In genomic region chr7:122932171-122932570, GRCm38 (mm10) we compare ENCODE assay signal across 24 mouse cellular contexts. TPM values are rescaled to one million over a fixed set of nuclear protein-coding genes. Genes with fewer than 3 reads are reported as not detected.
DNase-seq lines count a peak whose midpoint lies in the region; ATAC-seq lines count a peak whose summit lies in the region.
"Had no signal": no experiment of that assay in that cellular context is flagged by ENCODE, and none has a peak within 500 bp of the region (broad histone marks: within the 10 kb centered on the region; RNA-seq: fewer than 3 reads in every experiment).

No protein-coding gene starts in this region.

- no peaks in the 10 kb centered on the region for H3K9me3 ChIP-seq in heart, embryonic 13.5 days
- no peaks in the 10 kb centered on the region for H3K9me3 ChIP-seq in midbrain, embryonic 13.5 days
- H3K9me3 ChIP-seq: limb, embryonic 13.5 days; lung, embryonic 15.5 days; midbrain, embryonic 15.5 days; neural tube, embryonic 12.5 days had no signal

- no peak for ATAC-seq in heart, embryonic 13.5 days (ENCODE audit: extremely low read depth, insufficient number of reproducible peaks, low FRiP score, low TSS enrichment)
- ATAC-seq in CD4-positive, CD25-positive, alpha-beta regulatory T cell, adult 4 months: peak; percentile 74
- 0 out of 2 replicates have a peak, but pooled peaks have one; percentile 8 for ATAC-seq in common myeloid progenitor, adult 5-6 weeks (replicated peaks; ENCODE audit: low read depth, poor library complexity, severe bottlenecking)
- ATAC-seq in midbrain, embryonic 13.5 days: no peak
- ATAC-seq: forebrain, embryonic 13.5 days; hindbrain, embryonic 16.5 days; midbrain, embryonic 15.5 days had no signal

- no peaks in the 10 kb centered on the region for H3K27me3 ChIP-seq in heart, embryonic 13.5 days (replicated peaks)
- H3K27me3 ChIP-seq in midbrain, embryonic 13.5 days: no peaks in the 10 kb centered on the region
- H3K27me3 ChIP-seq: forebrain, embryonic 13.5 days; limb, embryonic 13.5 days; lung, embryonic 15.5 days; midbrain, embryonic 15.5 days; neural tube, embryonic 12.5 days had no signal

- peaks cover 13% of the 10 kb centered on the region for H3K4me1 ChIP-seq in heart, embryonic 13.5 days
- no peaks in the 10 kb centered on the region for H3K4me1 ChIP-seq in midbrain, embryonic 13.5 days (replicated peaks)
- H3K4me1 ChIP-seq: limb, embryonic 13.5 days; lung, embryonic 15.5 days; midbrain, embryonic 15.5 days; neural tube, embryonic 12.5 days had no signal

- 21% methylated on average over 1 of the region's 1 CpGs for WGBS in heart, embryonic 13.5 days
- WGBS in midbrain, embryonic 13.5 days: 54% methylated on average over 1 of the region's 1 CpGs

- peak overlapping the region; percentile 48 for H3K27ac ChIP-seq in heart, embryonic 13.5 days (replicated peaks)
- no peak overlapping the region for H3K27ac ChIP-seq in midbrain, embryonic 13.5 days
- H3K27ac ChIP-seq: forebrain, embryonic 13.5 days; limb, embryonic 13.5 days; lung, embryonic 15.5 days; midbrain, embryonic 15.5 days; neural tube, embryonic 12.5 days; stomach, postnatal 0 days had no signal

- no peak for DNase-seq in heart, adult 18-20 months
- DNase-seq in CD4-positive helper T cell, adult 2 months (ENCODE audit: low read depth, low spot score): peak; percentile 76
- DNase-seq in spleen, adult 12 weeks (ENCODE audit: low spot score): no peak
- DNase-seq: adrenal gland, adult 8-10 months; cerebellum, adult 8-10 months; cerebellum, postnatal 25 days; gastrocnemius, postnatal 10 days; kidney, adult 11 months; kidney, postnatal 25 days; right cerebral cortex, adult 18-20 months; thymus, adult 2 months; thymus, postnatal 36 days had no signal

- no peaks in the 10 kb centered on the region for H3K36me3 ChIP-seq in heart, embryonic 13.5 days
- H3K36me3 ChIP-seq in midbrain, embryonic 13.5 days: no peaks in the 10 kb centered on the region
- H3K36me3 ChIP-seq: limb, embryonic 13.5 days; lung, embryonic 15.5 days; midbrain, embryonic 15.5 days; neural tube, embryonic 12.5 days had no signal

- H3K4me2 ChIP-seq in heart, embryonic 13.5 days: no peak overlapping the region
- no peak overlapping the region for H3K4me2 ChIP-seq in midbrain, embryonic 13.5 days (replicated peaks)
- H3K4me2 ChIP-seq: forebrain, embryonic 13.5 days; limb, embryonic 13.5 days; liver, embryonic 11.5 days; lung, embryonic 15.5 days; midbrain, embryonic 15.5 days; neural tube, embryonic 12.5 days had no signal

- H3K9ac ChIP-seq in heart, embryonic 13.5 days: no peak overlapping the region
- no peak overlapping the region for H3K9ac ChIP-seq in midbrain, embryonic 13.5 days (replicated peaks)
- H3K9ac ChIP-seq: forebrain, embryonic 13.5 days; limb, embryonic 13.5 days; lung, embryonic 15.5 days; midbrain, embryonic 15.5 days; neural tube, embryonic 12.5 days had no signal

- H3K4me3 ChIP-seq in heart, embryonic 13.5 days: no peak overlapping the region
- H3K4me3 ChIP-seq in midbrain, embryonic 13.5 days (replicated peaks): no peak overlapping the region
- H3K4me3 ChIP-seq: forebrain, embryonic 13.5 days; limb, embryonic 13.5 days; lung, embryonic 15.5 days; midbrain, embryonic 15.5 days; neural tube, embryonic 12.5 days had no signal

RNA-seq across cellular contexts. Expression of gene Rbbp6, which starts 33.3 kb away (rescaled TPM):
- polyA plus RNA-seq in heart, embryonic 13.5 days (2015; fragmentation: Nextera tagmentation; extraction: Ambion mirVana): 16.8 and 17.9 TPM in 2 replicates
- total RNA-seq in heart, adult 18-20 months (2021): 10 to 100 TPM; 26.6 to 34.3 TPM
- 10 to 100 TPM; 46.4 to 51.4 TPM for polyA plus RNA-seq in CD4-positive, CD25-positive, alpha-beta regulatory T cell, adult 4 months (2017; shearing (Covaris generic))
- 91.9 and 101 TPM in 2 replicates for total RNA-seq in common myeloid progenitor, adult 5-6 weeks (2017)
- polyA plus RNA-seq in midbrain, embryonic 13.5 days (2015; fragmentation: Nextera tagmentation; extraction: Ambion mirVana): 31.3 and 34.1 TPM in 2 replicates

Comparison
In these comparisons a context has a peak if more than half of its experiments do, and no peak if none do; other contexts are left out.
1. ATAC-seq: peak in CD4-positive, CD25-positive, alpha-beta regulatory T cell, adult 4 months (single experiment) and common myeloid progenitor, adult 5-6 weeks (single experiment); none in heart, embryonic 13.5 days (single experiment) and midbrain, embryonic 13.5 days (single experiment).